Mouse (Mus musculus): ENCODE results near the gene Plcl2. TPM values are rescaled to one million over a fixed set of nuclear protein-coding genes. Genes with fewer than 3 reads are reported as not detected.
A peak's percentile ranks its signal among the peaks of the same experiment; 100 is the strongest.
"Not testable (repeated sequence)": the region's sequence is repeated elsewhere in the genome, so short reads cannot be mapped to it uniquely, and the experiment has no call there.

Plcl2 gene
- polyA plus RNA-seq, 1 experiment from 2014 or later, result 10.5 TPM

DNA sequence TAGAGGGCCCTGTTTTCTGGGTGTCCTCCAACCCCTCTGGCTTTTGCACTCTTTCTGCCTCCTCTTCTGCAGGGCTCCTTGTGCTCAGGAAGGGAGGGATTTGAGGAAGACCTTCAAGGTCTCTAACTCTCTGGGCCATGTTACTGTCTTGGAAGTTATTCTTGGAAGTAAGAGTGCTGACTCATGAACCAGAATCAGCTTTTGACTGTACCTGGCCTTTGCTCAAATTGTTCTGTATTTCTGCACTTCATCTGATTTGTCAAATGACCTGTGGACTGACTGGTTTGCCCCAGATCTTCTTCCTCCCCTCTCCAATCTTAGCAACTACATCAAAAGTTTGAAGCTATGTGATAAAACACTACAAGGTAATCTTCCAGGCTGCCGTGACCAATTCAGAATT lies 91.5 kb downstream of the Plcl2 start:
- 89% methylated on average over 1 of the region's 1 CpGs for WGBS
- Histone ChIP-seq H3K9me3 (no peaks in the 10 kb centered on the region), H3K4me1 (replicated peaks) (peaks cover 10% of the 10 kb centered on the region; the same call in 1 of the 2 replicates), H3K9ac (no peak overlapping the region), H3K27ac (replicated peaks) (no peak overlapping the region), H3K27me3 (no peaks in the 10 kb centered on the region), H3K4me3 (no peak overlapping the region), H3K36me3 (no peaks in the 10 kb centered on the region), H3K4me2 (no peak overlapping the region)
- ATAC-seq (ENCODE audit: low FRiP score, low read depth), result no peak

DNA sequence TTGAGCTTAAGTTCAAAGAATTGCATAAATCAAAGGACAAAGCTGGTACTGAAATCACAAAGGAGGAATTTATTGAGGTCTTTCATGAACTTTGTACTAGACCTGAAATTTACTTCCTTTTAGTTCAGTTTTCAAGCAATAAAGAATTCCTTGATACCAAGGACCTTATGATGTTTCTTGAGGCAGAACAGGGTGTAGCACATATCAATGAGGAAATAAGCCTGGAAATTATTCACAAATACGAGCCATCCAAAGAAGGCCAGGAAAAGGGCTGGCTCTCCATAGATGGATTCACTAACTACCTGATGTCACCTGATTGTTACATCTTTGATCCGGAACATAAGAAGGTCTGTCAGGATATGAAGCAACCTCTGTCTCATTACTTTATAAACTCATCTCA lies 97.7 kb downstream of the Plcl2 start:
- H3K4me3 ChIP-seq, result no peak overlapping the region
- no peaks in the 10 kb centered on the region for H3K4me1 ChIP-seq (replicated peaks)
- no peaks in the 10 kb centered on the region for H3K9me3 ChIP-seq
- H3K4me2 ChIP-seq, result no peak overlapping the region
- no peak overlapping the region for H3K9ac ChIP-seq
- no peak overlapping the region for H3K27ac ChIP-seq (replicated peaks)
- H3K27me3 ChIP-seq, result no peaks in the 10 kb centered on the region
- no peak for ATAC-seq (ENCODE audit: low FRiP score, low read depth)
- H3K36me3 ChIP-seq, result peaks cover 13% of the 10 kb centered on the region
- 99% methylated on average over 2 of the region's 2 CpGs for whole genome bisulfite sequencing

DNA sequence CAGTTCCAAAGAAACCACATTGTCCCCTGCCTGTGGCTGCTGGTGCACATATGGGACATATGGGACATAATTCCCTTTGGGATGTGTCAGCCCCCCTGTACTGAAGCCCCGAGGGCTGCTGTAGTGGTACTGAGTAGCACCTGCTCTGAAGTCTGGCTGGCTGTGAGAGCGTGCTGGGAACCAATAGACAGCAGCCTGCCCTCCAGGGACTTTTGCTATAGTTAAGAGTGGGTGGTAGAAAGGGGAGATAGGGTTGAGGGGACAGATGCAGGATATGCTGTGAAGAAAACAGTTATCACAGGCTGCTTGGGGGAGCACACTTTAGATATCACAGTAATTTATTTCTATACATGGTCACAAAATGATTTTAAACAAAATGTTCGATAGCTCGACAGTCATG lies 100.7 kb downstream of the Plcl2 start:
- no peaks in the 10 kb centered on the region for H3K27me3 ChIP-seq
- no peaks in the 10 kb centered on the region for H3K4me1 ChIP-seq (replicated peaks)
- H3K9me3 ChIP-seq, result 0 out of 2 replicates have a peak, but pooled peaks cover 2% of the 10 kb centered on the region
- H3K9ac ChIP-seq, result no peak overlapping the region
- H3K4me3 ChIP-seq, result no peak overlapping the region
- H3K36me3 ChIP-seq, result peaks cover 23% of the 10 kb centered on the region
- ATAC-seq (ENCODE audit: low FRiP score, low read depth), result no peak
- WGBS, result 82% methylated on average over 4 of the region's 4 CpGs
- no peak overlapping the region for H3K27ac ChIP-seq (replicated peaks)
- H3K4me2 ChIP-seq, result no peak overlapping the region

DNA sequence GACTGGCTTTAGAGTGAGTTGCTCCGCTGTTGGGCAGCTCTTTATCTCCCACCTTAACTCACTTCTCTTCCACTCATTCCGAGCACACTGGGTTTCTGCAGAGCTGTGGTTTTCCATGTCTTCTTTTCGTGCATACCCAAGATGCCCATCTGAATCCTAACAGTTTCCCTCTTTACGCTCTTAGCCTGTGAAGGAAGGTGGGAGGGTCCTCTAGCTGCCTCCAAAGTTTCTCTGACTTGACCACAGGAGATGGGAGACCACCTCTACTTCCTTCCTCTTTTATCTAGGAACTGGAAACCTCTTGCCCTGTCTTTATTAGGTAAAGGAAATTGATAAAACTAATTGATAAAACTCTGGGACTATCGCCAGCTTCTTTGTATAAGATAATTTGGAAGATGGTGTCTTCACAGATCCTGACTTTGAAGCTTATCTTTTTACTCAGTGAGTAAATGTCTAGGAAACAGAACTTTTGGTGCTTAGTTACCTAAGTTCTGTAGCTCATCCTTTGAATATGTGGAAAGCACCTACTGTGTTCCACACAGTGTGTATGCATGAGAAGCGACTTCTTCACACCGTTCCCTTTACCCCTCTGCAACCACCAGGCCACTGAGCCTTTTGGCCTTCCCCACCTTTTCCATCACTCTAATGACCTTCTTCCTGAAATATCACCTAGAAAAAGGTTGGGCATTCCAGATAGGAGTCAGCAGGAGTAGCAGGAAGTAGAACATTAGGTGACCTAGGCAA lies 111.8 kb downstream of the Plcl2 start:
- WGBS, result 91% methylated on average over 7 of the region's 7 CpGs
- Histone ChIP-seq H3K4me2 (no peak overlapping the region), H3K27me3 (no peaks in the 10 kb centered on the region), H3K9ac (no peak overlapping the region), H3K4me3 (no peak overlapping the region), H3K4me1 (replicated peaks) (peaks cover 7% of the 10 kb centered on the region; the same call in 1 of the 2 replicates), H3K36me3 (no peaks in the 10 kb centered on the region), H3K9me3 (no peaks in the 10 kb centered on the region), H3K27ac (replicated peaks) (no peak overlapping the region)
- ATAC-seq (ENCODE audit: low FRiP score, low read depth), result no peak

DNA sequence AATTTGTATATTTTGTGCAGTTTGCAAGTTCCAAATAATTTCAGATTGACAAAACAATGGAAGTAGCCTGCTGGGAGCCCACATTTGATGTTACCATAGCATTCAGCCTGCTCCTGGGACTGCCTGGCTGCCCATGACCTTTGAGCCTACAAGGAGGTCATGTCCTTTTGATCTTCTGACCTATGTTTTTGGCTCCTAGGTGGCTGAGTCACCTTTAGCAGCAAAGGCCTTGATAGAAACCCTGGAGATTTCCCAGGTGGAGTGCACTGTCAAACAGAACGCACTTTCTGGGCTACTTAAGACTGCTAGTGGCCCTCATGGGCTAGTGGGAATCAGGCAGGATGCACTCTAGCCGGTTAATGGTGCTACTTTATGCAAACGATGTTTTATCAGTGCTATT lies 112.8 kb downstream of the Plcl2 start:
- Histone ChIP-seq H3K36me3 (no peaks in the 10 kb centered on the region), H3K4me2 (no peak overlapping the region), H3K9me3 (no peaks in the 10 kb centered on the region), H3K9ac (no peak overlapping the region), H3K4me3 (no peak overlapping the region), H3K27ac (replicated peaks) (no peak overlapping the region), H3K4me1 (replicated peaks) (peaks cover 9% of the 10 kb centered on the region; the same call in 1 of the 2 replicates), H3K27me3 (no peaks in the 10 kb centered on the region)
- ATAC-seq (ENCODE audit: low FRiP score, low read depth), result no peak
- WGBS, result 67% methylated on average over 3 of the region's 3 CpGs

DNA sequence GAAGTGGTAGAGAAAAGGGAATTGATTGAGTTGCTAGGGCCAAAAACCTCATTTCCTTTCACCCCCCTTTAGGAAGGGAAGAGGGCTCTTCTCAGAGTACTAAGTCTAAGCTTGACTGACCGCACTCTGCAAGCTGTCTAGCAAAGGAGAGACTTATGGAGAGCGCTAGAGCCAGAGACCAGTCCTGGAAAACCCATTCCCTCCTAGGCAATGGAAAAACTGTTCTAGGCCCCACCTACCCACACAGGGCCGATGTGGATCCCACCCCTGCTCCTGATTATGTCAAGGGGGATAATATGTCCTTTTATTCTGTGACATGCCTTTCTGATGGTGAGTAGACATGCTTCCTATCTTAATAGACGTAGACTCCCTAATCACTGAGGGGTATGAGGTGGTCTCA lies 116.4 kb downstream of the Plcl2 start:
- Histone ChIP-seq H3K27ac (replicated peaks) (no peak overlapping the region), H3K36me3 (no peaks in the 10 kb centered on the region), H3K4me2 (no peak overlapping the region), H3K9me3 (no peaks in the 10 kb centered on the region), H3K4me1 (replicated peaks) (peaks cover 10% of the 10 kb centered on the region; the same call in 1 of the 2 replicates), H3K9ac (no peak overlapping the region), H3K4me3 (no peak overlapping the region), H3K27me3 (no peaks in the 10 kb centered on the region)
- ATAC-seq (ENCODE audit: low FRiP score, low read depth), result no peak
- WGBS, result 91% methylated on average over 4 of the region's 4 CpGs

DNA sequence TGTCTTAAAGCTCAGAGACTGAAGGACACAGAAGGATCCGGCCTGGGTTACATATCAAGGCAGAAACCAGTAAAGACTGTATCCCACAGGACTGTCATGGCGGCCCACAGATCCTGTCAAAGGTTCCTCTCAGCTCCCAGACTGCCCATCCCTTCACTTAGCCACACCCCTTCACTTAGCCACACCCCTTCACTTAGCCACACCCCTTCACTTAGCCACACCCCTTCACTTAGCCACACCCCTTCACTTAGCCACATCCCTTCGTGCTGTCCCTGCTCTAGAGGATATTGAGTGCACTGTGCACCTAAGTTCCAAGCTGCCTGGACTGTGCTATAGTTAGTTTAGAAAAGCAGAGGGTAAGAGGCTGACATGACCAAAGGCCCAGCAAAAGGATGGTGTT lies 118.5 kb downstream of the Plcl2 start:
- H3K9me3 ChIP-seq, result no peaks in the 10 kb centered on the region
- no peak overlapping the region for H3K4me2 ChIP-seq
- ATAC-seq (ENCODE audit: low FRiP score, low read depth), result peak; percentile 52; the same call in 1 of the 2 replicates
- H3K36me3 ChIP-seq, result no peaks in the 10 kb centered on the region
- no peaks in the 10 kb centered on the region for H3K27me3 ChIP-seq
- no peak overlapping the region for H3K4me3 ChIP-seq
- H3K9ac ChIP-seq, result no peak overlapping the region
- no peak overlapping the region for H3K27ac ChIP-seq (replicated peaks)
- peaks cover 10% of the 10 kb centered on the region; the same call in 1 of the 2 replicates for H3K4me1 ChIP-seq (replicated peaks)
- 93% methylated on average over 3 of the region's 3 CpGs for WGBS

DNA sequence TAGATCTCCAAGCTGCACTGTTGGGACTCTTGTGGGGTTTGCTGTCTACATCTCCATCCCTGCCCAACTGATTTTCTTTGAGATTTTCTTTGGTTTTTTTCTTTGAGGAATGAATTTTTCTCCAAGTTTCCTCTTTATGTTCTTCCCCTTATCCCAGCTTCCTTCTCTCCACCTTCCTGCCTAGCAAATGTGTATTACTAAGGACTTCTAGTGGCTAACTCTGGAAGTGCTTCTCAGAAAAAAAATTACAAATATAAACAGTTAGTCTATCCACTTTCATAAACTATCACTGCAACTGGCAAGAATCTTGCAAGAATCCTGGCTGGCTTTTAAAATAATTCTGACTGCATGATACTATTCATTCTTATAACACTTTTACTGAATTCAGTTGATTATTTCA lies 119.5 kb downstream of the Plcl2 start:
- H3K4me3 ChIP-seq, result no peak overlapping the region
- no peak overlapping the region for H3K27ac ChIP-seq (replicated peaks)
- no peak overlapping the region for H3K4me2 ChIP-seq
- ATAC-seq (ENCODE audit: low FRiP score, low read depth), result no peak
- no peak overlapping the region for H3K9ac ChIP-seq
- no peaks in the 10 kb centered on the region for H3K9me3 ChIP-seq
- H3K36me3 ChIP-seq, result no peaks in the 10 kb centered on the region
- H3K27me3 ChIP-seq, result no peaks in the 10 kb centered on the region
- peaks cover 6% of the 10 kb centered on the region; the same call in 1 of the 2 replicates for H3K4me1 ChIP-seq (replicated peaks)

DNA sequence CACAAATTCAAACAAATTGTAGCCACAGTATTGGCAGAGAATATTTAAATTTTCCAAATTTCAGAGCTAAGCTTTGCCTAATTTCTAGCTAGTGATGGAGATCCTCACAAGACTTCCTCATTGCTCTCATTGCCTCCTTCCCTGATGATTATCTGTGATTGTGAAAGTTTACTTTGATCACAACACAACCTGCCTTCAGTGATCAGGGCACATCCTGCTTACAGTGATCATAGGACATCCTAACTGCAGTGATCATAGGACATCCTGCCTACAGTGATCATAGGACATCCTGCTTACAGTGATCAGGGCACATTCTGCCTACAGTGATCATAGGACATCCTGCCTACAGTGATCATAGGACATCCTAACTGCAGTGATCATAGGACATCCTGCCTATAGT lies 121.8 kb downstream of the Plcl2 start:
- H3K9ac ChIP-seq; ATAC-seq (ENCODE audit: low FRiP score, low read depth); H3K27ac ChIP-seq (replicated peaks); H3K36me3 ChIP-seq; H3K9me3 ChIP-seq; H3K27me3 ChIP-seq; H3K4me3 ChIP-seq; H3K4me1 ChIP-seq (replicated peaks); H3K4me2 ChIP-seq: not testable (repeated sequence)

DNA sequence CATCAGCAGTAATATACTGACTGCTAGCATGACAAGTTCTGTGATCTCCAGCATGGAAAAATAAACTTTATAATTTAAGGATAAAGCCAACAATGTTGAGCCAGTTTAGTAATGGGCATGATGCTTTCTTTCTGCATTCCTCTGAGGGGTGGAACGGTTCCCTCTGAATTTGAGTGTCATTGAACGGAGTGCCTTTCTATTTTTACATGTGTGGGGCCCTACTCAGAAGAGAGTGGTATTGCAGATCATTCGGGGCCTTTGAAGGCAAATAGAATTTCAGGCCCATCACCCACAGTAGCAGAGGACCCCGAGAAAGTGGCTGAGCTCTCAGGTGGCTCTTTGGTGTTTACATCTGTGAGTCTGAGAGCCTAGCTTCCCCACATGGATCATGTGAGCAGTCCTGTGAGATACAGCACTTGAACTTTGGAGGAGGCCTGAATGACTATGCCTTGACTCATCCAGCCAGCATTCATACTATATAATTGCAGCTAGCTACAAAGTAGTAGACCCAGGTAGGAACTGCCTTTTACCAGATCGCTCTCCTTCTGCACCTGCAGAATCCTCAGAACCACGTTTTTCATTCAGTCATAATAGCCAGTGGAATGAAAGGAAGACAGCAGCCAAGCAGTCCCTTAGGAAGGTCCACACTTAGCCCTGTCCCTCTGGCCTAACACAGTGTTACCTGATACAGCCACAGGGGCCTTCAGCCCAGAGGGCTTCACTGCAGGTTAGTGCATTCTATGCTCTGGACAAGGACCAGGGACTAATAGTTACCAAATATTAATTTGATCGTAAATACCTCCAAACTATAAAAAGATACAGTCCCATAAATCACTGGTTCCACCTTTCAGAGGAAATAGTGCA lies 125.0 kb downstream of the Plcl2 start:
- Histone ChIP-seq H3K27me3 (no peaks in the 10 kb centered on the region), H3K27ac (replicated peaks) (no peak overlapping the region), H3K4me1 (replicated peaks) (no peaks in the 10 kb centered on the region), H3K9me3 (no peaks in the 10 kb centered on the region), H3K4me3 (no peak overlapping the region), H3K4me2 (no peak overlapping the region), H3K36me3 (no peaks in the 10 kb centered on the region), H3K9ac (no peak overlapping the region)
- no peak for ATAC-seq (ENCODE audit: low FRiP score, low read depth)
- WGBS, result 84% methylated on average over 7 of the region's 7 CpGs

DNA sequence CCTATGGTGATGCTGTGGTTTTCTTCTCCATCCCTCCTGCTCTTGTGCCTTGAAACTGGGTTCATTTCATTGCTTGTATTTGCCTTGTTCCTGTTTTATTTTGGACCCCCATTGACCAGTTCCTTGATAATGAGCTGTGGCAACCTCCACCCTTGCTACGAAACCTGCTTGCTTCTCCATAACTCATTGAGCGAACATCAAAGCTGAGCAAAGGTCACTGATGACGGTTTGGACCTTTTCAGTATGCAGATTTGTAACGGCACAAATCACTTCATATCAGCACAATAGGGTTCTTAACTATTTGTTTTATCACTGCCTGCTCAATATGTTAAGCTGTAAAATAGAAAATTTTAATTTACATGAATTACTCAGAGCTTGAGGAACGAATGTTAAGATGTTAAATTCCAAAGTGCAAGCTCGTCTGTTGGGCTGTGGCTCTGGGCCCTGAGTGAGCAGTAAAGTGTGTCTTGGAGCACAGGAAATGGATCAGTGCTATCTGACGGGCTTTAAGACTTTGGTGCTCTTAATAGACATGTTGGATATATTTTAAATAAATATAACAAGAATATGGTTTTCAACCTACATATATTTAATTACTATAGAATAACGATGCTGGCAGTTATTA lies 126.9 kb downstream of the Plcl2 start:
- no peaks in the 10 kb centered on the region for H3K9me3 ChIP-seq
- no peak for ATAC-seq (ENCODE audit: low FRiP score, low read depth)
- H3K36me3 ChIP-seq, result no peaks in the 10 kb centered on the region
- H3K27ac ChIP-seq (replicated peaks), result no peak overlapping the region
- H3K9ac ChIP-seq, result no peak overlapping the region
- H3K4me1 ChIP-seq (replicated peaks), result no peaks in the 10 kb centered on the region
- H3K4me2 ChIP-seq, result no peak overlapping the region
- H3K4me3 ChIP-seq, result no peak overlapping the region
- H3K27me3 ChIP-seq, result no peaks in the 10 kb centered on the region
- 84% methylated on average over 8 of the region's 8 CpGs for WGBS

DNA sequence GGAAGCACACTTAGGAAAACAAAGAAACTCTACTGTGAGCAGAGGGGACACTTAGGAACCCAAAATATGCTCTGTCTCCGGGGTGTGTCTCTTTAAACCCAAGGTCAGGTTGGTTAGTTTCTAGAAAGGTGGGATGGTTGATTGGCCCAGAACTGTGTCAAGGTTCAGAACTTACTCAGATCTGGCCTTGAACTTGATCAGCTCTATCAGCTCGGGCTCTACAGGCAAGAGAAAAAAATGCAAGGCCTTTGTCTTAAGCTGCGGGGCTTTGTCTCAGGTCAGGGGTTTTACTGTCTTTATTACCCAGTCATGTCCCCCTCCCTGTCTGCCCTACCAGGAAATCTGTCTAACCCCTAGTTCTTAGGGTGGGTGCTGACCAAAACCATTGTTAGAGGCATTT lies 129.6 kb downstream of the Plcl2 start:
- Histone ChIP-seq H3K27me3 (no peaks in the 10 kb centered on the region), H3K4me3 (no peak overlapping the region), H3K27ac (replicated peaks) (no peak overlapping the region), H3K36me3 (no peaks in the 10 kb centered on the region), H3K9ac (no peak overlapping the region), H3K4me1 (replicated peaks) (peaks cover 7% of the 10 kb centered on the region), H3K9me3 (no peaks in the 10 kb centered on the region), H3K4me2 (no peak overlapping the region)
- no peak for ATAC-seq (ENCODE audit: low FRiP score, low read depth)
- WGBS, result 87% methylated on average over 3 of the region's 3 CpGs
